Mouse (Mus musculus) subcutaneous adipose tissue, adult 2 months (tissue): ENCODE results near the gene Mllt11. TPM values are rescaled to one million over a fixed set of nuclear protein-coding genes. Genes with fewer than 3 reads are reported as not detected.

Experiments
- polyA plus RNA-seq: library from polyadenylated mRNA; depleted of rRNA; stranded (reverse); fragments of >200 nt; gene quantifications from 2 replicates; pipeline ENCODE4 v1.2.3, GENCODE M21; 2012; ENCODE audit warnings: low replicate concordance; rRNA removed

Gene Mllt11
- 11.7 and 16.1 TPM in 2 replicates for polyA plus RNA-seq

DNA sequence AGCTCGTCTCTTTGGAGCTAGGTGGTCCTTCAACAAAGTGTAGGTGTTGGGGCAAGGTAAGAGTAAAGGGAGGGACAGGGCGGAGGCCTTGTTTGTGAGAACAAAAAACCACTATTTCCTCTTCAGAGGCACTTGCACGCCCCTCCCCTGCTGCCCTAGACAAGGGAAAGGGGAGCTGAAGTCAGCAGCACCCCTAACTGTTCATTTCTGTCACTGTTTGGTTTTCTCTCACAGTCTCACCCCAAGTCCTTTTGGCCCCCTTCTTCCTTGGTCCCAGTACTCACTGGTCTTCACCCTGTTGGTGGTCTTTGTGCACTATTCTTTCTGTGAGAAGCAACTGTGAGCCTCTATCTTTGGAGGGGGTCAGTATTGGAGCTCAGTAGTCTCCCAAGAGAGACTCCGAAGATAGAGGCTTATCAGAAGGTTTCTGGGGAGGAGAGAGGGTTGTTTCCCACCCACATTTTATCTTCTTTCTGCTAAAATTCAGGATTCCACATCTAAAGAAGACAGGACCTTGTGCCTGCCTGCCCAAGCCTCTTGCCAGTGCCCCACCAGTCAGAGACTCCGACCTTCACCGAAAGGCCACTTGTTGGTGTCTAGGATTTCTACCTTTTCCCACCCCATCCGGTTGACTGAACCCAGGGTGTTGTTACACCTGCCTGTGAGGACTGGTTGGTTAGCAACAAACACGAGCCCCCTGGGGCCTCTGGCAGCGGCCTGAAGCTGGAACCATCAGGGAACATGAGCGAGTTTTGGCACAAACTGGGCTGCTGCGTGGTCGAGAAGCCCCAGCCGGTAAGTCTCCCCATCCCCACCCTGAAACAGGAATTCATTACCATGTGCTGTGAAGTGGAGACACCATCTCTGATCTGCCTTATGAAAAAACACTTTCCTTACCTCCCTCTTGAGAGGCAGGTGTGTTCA is at the start of gene Mllt11:
Gene Mllt11 (minus strand): TSS at position 874 of the 924 bp plus-strand sequence.

DNA sequence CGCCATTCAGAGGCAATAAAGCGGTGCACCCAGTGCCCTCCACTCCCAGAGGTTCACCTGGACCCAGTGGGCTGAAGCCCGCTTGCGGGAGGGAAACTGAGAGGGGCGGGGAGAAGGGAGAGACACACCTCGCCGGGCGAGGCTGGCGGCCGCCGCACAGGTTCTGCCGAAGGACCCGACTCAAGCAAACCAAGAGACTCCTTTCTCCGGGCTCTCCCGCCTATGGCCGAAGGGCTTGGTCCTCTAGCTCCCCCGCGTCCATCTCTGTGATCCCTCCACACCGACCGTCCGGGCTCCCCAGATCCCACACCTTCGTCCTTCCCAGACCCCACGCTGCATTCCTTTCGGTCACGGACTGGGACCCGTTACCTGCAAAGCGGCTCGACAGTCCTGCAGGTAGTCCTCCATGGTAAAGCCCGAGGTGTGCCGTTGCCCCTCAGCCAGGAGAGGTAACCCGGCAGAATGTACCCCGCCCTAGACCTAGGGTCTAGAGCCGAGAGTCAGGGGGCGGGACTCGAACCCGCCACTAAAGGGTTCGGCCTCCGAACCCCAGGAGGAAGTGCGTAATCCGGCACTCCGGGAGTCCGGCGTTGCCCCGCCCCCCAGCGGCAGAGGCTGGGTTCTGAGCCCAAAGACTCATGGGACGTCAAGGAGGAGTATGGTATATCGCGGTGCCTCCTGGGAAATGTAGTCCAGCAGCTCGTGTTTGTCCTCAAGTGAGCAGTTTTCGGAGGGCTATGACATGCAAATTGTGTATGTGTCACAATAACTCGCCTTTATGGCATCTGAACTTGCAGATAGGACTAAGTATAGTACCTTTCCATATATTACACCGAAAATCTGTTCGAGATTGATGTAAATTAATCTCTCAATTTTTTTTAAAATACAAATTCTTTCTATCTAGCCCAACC is 49.5 kb upstream of the Mllt11 start, which contains the start of the genes Mindy1 and Prune1:
Gene Mindy1 (plus strand): TSS at position 130 of the 911 bp plus-strand sequence.
Gene Prune1 (minus strand): TSS at position 861 of the 911 bp plus-strand sequence.

DNA sequence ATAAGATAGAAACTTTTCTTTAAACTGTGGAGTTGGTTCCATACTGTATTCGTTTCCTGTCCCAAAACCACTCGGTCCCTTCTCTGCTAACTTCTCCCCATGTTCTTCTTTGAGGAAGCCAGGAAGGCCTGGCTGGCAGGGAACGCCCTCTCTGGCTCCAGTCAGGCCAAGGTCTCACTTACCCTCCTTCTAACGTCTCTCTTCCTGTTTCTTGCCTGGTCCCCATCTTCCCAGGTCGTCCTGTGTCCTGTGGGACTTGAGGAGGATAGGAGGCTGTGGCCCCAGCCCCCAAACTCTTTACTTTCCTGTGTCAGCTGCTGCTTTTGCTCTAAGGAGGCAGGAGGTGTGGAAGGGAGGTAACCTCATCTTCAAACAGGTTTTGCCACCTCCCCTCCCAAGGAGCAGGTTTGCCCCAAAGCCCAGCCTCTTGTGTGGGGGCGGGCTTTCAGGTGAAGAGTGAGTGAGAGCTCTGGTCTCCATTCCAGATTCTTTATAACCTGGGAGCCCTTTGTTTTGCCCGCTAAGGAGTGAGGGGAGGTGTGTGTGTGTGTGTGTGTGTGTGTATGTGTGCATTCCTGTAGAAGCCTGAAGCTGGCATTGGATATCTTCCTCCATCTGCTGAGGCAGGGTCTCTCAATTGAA is 18.9 kb upstream of the Mllt11 start, which contains the start of gene Bnipl:
Gene Bnipl (minus strand): TSS at position 411 of the 642 bp plus-strand sequence.

GRCm38 (mm10) chr3:95241498-95241897 is 9.5 kb upstream of the Mllt11 start, which contains the start of gene Gm128:
TSS of gene Gm128 (minus strand) at chr3:95241598.

DNA sequence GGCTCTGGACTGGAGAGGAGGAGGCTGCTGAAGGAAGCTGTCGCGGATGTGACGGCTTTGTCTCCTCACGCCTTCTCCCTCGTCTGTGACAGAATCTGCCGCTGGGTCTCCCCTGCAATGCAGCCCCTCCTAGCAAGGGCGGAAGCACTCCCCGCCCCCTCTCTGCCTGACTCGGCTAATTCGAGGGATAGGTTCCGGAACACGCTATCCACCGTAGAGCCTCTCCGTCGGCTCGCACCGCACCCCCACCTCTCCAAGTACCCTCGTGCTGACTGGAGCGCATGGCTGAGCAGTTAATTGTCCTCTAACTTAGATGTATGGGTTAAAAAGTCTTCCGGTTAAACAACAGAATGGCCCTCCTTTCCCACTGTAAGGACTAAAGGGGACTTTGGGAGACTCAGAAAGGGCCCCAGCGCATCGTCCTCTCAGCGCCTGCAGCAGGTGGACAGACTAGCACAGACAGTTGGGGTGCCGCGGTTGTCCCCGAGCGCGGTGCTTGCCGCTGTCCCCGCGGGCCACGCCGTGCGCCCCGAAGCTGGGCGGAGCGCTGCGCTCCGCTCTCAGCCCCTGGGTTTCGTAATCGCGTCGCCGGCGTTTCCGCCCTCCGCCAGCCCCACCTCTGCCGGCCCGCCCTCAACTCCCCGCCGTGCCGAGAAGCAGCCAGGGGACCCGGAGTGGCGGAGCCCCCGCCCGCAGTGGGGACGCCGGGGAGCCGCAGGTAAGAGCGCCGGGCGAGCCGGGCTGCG is 3.6 kb downstream of the Mllt11 start, which contains the start of gene Cdc42se1:
Gene Cdc42se1 (plus strand): TSS at position 585 of the 746 bp plus-strand sequence.

DNA sequence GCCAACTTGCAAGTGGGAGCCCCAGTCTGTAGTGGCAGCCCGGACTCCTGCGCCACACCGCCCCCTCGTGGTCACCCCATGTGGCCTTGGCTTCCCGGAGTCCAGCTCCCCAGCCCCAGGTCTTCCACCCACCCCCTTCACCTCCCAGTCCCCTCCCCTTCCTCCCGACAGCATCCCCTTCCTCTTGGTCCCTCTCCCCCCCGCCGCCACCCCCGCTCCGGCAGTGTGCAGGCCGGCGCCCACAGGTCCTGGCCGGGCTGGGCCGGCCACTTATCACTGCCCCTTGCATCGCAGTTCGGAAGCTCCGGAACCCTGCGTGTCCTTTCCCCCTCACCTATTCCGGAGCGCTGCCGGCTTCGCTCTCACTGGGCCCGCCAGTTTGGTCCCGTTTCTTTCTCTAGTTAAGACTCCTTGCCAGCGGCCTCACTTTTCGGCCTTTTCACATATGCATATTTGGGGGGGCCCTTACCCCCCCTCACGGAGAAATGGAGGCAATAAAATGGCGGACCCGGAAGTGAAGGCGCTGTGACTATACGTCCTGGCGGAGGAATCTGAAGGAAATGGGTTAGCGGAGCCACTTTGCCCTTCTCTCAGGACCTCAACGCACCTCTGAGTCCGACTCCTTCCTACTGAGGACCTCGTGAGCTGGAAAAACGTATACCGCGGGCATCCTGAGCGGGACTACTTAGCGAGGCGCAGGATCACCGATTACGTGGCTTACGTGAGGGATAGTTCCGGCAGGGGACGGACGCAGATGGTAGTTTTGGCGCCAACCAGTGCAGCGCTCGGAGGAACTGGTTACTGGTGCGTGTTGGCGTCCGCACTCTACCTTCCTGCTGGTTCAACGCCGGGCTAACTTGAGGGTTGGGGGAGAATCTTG is 14.5 kb downstream of the Mllt11 start, which contains the start of gene Gabpb2:
Gene Gabpb2 (minus strand): TSS at position 662 of the 880 bp plus-strand sequence.

Other genes starting within 250 kb of the Mllt11 start
- 14.2 and 26.4 TPM in 2 replicates for gene Zfp687, start 216.7 kb downstream of the Mllt11 start, polyA plus RNA-seq
- gene Psmd4, start 189.6 kb downstream of the Mllt11 start, polyA plus RNA-seq: 192 and 240 TPM in 2 replicates
- 18.7 and 25.1 TPM in 2 replicates for gene Pip5k1a, start 125.2 kb downstream of the Mllt11 start, polyA plus RNA-seq
- 47.2 and 66.3 TPM in 2 replicates for gene Vps72, start 121.1 kb downstream of the Mllt11 start, polyA plus RNA-seq
- 0.46 and 0.84 TPM in 2 replicates for gene Tmod4, start 107.7 kb downstream of the Mllt11 start, polyA plus RNA-seq
- gene Scnm1, start 98.2 kb downstream of the Mllt11 start, polyA plus RNA-seq: 48.2 and 53.5 TPM in 2 replicates
- gene Lysmd1, start 98.1 kb downstream of the Mllt11 start, polyA plus RNA-seq: 8.5 and 9.4 TPM in 2 replicates
- gene Tnfaip8l2, start 89.8 kb downstream of the Mllt11 start, polyA plus RNA-seq: 18.6 and 23.0 TPM in 2 replicates
- gene Sema6c, start 71.7 kb downstream of the Mllt11 start, polyA plus RNA-seq: 6.0 and 30.1 TPM in 2 replicates
- 11.3 and 19.4 TPM in 2 replicates for gene Gabpb2, start 14.3 kb downstream of the Mllt11 start, polyA plus RNA-seq
- 52.9 and 68.9 TPM in 2 replicates for gene Cdc42se1, start 3.4 kb downstream of the Mllt11 start, polyA plus RNA-seq
- gene Gm128, start 9.4 kb upstream of the Mllt11 start, polyA plus RNA-seq: 0.91 TPM in 1 of 2 replicates, not detected in the other
- gene Bnipl, start 19.0 kb upstream of the Mllt11 start, polyA plus RNA-seq: 0.09 and 6.4 TPM in 2 replicates
- 82.0 and 89.1 TPM in 2 replicates for gene Mindy1, start 49.2 kb upstream of the Mllt11 start, polyA plus RNA-seq
- 28.9 and 29.2 TPM in 2 replicates for gene Prune1, start 49.9 kb upstream of the Mllt11 start, polyA plus RNA-seq
- gene Anxa9, start 75.0 kb upstream of the Mllt11 start, polyA plus RNA-seq: 4.1 and 7.0 TPM in 2 replicates
- 136 and 146 TPM in 2 replicates for gene Cers2, start 82.6 kb upstream of the Mllt11 start, polyA plus RNA-seq
- 12.4 and 26.7 TPM in 2 replicates for gene Setdb1, start 125.0 kb upstream of the Mllt11 start, polyA plus RNA-seq
- gene 4930558C23Rik, start 170.7 kb upstream of the Mllt11 start, polyA plus RNA-seq: not detected in 2 replicates
- 42.1 and 43.1 TPM in 2 replicates for gene Arnt, start 202.2 kb upstream of the Mllt11 start, polyA plus RNA-seq